Mouse (Mus musculus) cerebellum, adult 2 months (tissue): ENCODE results near the gene Tmem88. TPM values are rescaled to one million over a fixed set of nuclear protein-coding genes. Genes with fewer than 3 reads are reported as not detected.

Source experiments
- DNase-seq, 2 experiments: peaks; one replicate each; pipeline ENCODE4 v3.0.0; 2021
- H3K27ac ChIP-seq: fragments of 200-500 bp; 2 replicates; pipeline ENCODE4 v1.5.1; 2012; ENCODE audit warnings: low read length, control low read depth, inconsistent platforms; ENCODE audit not compliant: insufficient read depth
- H3K27me3 ChIP-seq: fragments of 200-500 bp; 2 replicates; pipeline ENCODE4 v1.6.1; 2012; ENCODE audit warnings: inconsistent platforms, mild to moderate bottlenecking, low read length, moderate library complexity; ENCODE audit not compliant: control insufficient read depth, insufficient read depth
- H3K4me1 ChIP-seq: fragments of 200-500 bp; 2 replicates; pipeline ENCODE4 v1.6.1; 2011; ENCODE audit warnings: low read length; ENCODE audit not compliant: control insufficient read depth, insufficient read depth
- H3K4me3 ChIP-seq: fragments of 200-500 bp; replicated peaks from 2 replicates; pipeline ENCODE3; 2011; ENCODE audit warnings: mild to moderate bottlenecking, low read depth, low read length, control low read depth; ENCODE audit not compliant: insufficient read depth
- CTCF ChIP-seq: fragments of 200-500 bp; IDR thresholded peaks from 2 replicates; pipeline ENCODE4 v1.5.1; 2011; ENCODE audit warnings: low read depth, mild to moderate bottlenecking, control low read depth, low read length, moderate library complexity, borderline replicate concordance; ENCODE audit not compliant: insufficient read depth
- POLR2A ChIP-seq: fragments of 200-500 bp; IDR thresholded peaks from 2 replicates; pipeline ENCODE4 v1.6.1; 2011; ENCODE audit warnings: low read length, control low read depth, borderline replicate concordance; ENCODE audit not compliant: insufficient read depth
- WGBS: fragments of 180-500 bp; shearing (Covaris S2); methylation state at CpG from one replicate; pipeline ENCODE4 v1.1.7; 2018; 5-methylcytosine and 5-hydroxymethylcytosine counted together
- polyA plus RNA-seq: library from polyadenylated mRNA; depleted of rRNA; stranded (reverse); fragments of >200 nt; gene quantifications from 2 replicates; pipeline ENCODE4 v1.2.3, GENCODE M21; 2012

Gene Tmem88
- polyA plus RNA-seq, 1 experiment, result 6.0 TPM

DNA sequence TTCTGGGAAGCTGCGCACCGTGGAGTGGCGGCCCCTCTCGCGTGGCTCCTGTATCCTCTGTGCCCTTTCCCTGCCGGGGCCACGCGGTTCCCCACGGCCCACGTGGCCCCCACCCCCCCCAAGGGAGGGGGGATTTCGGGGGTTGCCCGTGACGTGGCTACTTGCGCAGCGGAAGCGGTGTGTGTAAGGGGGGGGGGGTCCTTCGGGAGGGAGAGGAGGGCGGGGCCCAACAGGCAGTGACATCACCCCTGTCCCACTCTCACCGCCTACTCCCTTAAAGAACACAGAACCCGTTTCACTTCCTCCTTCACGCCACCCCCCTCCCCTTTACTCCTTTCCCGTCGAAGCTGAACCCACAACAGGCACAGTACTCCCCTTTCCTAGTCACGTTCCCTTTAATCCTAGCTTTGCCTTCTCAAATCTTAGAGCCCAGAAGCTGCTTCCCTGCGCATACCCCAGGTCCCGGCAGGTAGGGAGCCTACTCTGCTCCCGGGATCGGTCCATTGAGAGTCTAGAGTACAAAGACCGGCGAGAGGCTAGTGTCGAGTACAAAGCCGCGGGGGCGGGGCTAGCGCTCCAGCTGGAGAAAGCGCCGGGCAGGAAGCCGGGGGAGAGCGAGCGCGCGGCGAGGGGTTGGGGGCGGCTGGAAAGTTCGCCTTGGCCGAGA, 11.5 kb upstream of the Tmem88 start:
- TF ChIP-seq CTCF (no peak), POLR2A (no peak)
- H3K4me1 ChIP-seq, result peaks cover 16% of the 10 kb centered on the region; the same call in 1 of the 2 replicates

DNA sequence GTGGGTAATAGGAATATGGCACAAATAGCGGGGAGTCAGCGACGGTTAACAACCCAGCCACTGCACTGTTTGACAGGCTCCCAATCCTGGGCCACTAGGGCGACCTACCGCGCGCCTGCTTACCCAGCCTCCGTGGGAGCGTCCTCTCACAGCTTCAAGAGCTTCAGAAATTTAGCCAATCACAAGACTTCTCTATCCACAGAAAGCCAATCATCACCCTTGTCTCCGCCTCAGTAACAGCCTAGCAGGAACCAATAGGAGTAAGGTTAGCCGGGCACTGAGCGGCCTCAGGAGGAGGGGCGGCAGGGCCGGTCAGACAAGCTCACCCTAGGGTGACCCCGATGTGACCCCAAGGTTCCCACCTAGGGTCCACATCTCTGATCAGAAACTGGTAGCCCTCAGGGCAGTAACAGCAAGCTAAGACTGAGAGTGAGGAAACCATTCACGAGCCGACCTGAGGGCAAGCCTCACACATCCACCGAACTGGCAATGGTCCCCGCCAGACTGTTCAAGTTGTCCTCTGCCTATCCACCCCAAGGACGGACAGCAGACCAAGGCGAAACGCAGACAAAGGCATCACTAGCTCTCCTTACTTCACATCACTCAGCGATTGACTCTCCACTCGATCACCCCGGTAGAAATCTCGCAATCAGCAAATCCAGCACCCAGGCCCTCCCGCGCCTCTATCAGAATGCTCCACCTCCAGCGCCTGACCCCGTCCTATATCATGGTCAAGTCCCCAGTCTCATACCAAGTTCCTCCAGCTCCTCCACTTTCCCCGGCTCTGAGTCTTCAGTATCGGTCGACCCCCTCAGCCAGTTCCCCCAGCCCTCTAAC, 10.7 kb upstream of the Tmem88 start:
- H3K27ac ChIP-seq, result peak overlapping the region; percentile 73
- under 1% methylated on average over 33 of the region's 33 CpGs for WGBS
- H3K27me3 ChIP-seq, result no peaks in the 10 kb centered on the region
- peak overlapping the region; percentile 70 for H3K4me3 ChIP-seq
- peaks cover 11% of the 10 kb centered on the region; the same call in 1 of the 2 replicates for H3K4me1 ChIP-seq
- peak; percentile 86 to 94 for DNase-seq
- TF ChIP-seq CTCF (no peak), POLR2A (peak; percentile 26; the same call in 1 of the 2 replicates)

More for the DNA sequence above, 11.5 kb upstream of the Tmem88 start:
- Histone ChIP-seq H3K27me3 (no peaks in the 10 kb centered on the region), H3K4me3 (peak overlapping the region; percentile 70), H3K27ac (peak overlapping the region; percentile 73)
- peak; percentile 76 to 79 for DNase-seq
- WGBS, result 2% methylated on average over 45 of the region's 46 CpGs

DNA sequence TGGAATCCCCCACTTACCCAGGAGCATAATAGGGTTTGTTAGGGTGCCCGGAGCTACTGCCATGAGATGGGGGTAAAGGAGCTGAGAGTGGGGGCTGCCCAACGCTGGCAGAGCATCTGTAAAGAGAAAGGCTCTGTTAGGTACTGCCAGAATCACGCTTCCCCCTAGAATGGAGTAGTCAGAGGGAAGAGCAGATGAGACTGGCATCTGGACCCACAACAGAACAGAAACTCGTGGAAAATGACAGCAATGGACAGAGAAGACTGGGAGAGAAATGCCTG, 9.6 kb upstream of the Tmem88 start:
- H3K4me3 ChIP-seq, result peak overlapping the region; percentile 5
- no peak for DNase-seq
- H3K27me3 ChIP-seq, result no peaks in the 10 kb centered on the region
- no peak overlapping the region for H3K27ac ChIP-seq
- no peak for TF ChIP-seq POLR2A
- TF ChIP-seq CTCF, result no peak
- H3K4me1 ChIP-seq, result peaks cover 8% of the 10 kb centered on the region; the same call in 1 of the 2 replicates
- WGBS, result 64% methylated on average over 4 of the region's 4 CpGs

DNA sequence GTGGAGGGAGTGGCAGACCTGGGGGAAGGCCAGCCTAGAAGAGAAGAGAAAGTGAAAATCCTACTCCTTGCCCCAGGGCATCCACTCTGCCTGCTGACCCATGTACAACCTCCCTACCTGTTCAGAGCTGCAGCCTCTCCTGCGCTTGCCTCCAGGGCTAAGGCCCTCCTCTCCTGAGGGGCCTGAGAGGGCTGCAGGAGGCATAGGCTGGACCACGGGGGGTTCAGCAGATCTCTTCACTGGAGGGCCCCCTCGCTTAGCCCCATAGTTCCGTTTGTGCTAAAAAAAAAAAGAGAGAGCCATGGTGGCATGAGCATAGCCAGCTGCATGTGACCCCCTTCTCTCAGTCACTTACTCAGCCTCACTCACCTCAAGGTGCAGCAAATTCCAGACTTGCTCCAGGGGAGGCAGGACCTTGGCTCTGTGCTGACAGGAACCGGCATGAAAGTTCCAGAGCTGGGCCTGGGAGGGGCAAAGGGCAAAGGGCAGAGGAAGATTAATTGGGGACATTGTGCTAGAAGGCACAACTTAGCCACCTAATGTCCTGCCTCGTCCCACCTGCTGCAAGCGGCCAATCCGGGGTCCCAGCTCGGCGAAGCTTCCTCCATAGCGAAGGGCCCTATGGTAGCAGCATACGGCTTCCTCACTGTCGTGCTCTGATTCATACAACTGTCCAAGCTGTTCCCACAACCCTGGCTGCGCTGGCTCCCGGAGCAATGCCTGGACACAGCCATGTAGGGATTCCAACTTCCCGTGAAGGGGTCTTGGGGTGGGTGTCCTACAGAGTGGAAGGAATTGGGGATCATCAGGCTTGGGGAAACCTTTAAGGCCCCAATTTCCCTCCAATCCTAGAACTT, 9.1 kb upstream of the Tmem88 start:
- TF ChIP-seq CTCF, result no peak
- no peak for TF ChIP-seq POLR2A
- DNase-seq, result peak; percentile 15 to 19
- peaks cover 7% of the 10 kb centered on the region; the same call in 1 of the 2 replicates for H3K4me1 ChIP-seq
- no peaks in the 10 kb centered on the region for H3K27me3 ChIP-seq
- H3K27ac ChIP-seq, result no peak overlapping the region
- H3K4me3 ChIP-seq, result no peak overlapping the region
- 77% methylated on average over 16 of the region's 16 CpGs for WGBS

DNA sequence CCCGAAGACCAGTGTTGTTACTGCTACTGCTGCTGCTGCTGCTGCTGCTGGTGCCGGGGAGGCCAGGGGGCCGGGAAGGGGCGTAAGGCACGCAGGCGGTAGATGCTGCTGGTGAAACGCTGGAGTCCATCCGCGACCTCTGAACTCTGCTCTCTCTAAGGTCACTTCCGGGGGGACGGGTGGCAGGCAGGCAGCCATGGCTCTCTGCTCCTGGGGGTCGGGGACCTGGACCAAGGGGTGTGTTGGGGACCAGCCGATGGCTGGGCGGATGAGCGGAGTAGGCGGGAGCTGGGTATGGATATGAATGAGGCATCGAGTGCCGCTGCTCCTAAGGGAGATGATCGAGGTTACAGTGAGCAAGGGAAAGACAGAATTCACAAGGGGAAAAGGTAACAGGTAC, 8.2 kb upstream of the Tmem88 start:
- Histone ChIP-seq H3K27ac (no peak overlapping the region), H3K4me1 (peaks cover 10% of the 10 kb centered on the region; the same call in 1 of the 2 replicates), H3K27me3 (no peaks in the 10 kb centered on the region), H3K4me3 (no peak overlapping the region)
- no peak for TF ChIP-seq POLR2A
- TF ChIP-seq CTCF, result no peak
- 80% methylated on average over 19 of the region's 19 CpGs for WGBS
- peak; percentile 11 to 27 for DNase-seq

DNA sequence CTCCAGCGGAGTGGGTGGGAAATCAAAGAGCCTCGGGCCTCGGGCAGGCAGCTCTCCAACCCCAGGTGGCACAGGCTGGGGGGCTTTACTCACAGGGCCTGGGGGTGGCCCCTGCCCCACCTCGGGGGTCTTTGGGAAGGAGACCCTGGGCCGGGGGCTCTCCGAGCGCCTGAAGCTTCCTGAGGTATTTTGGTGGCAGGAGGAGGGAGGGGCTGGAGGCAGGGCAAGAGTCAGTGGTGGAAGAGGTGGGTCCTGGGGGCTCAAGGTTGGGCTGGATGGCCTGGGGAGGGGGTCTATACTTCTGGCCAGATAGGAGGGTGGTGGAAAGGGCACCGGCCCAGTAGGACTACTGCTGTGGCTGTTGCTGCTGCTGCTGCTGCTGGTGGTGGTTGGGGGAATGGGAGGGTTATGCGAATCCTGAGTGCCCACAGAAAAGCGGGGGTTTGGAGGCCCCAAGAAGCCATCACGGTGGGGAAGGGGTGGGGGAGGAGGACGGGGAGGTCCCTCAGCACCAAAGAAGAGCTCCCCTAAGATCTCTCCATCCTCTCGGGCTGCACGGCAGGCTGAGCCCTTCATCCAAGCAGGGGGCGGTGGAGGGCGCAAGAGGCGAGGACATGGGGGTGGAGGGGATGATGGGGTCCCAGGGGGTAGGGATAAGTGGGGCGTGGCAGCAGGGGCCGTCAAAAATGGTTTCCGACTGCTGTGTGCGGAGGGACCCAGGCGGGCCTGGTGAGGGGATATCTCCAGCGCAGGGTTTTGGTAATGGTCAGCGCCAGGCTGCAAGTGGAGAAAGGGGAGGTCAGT, 7.6 kb upstream of the Tmem88 start:
- peaks cover 13% of the 10 kb centered on the region; the same call in 1 of the 2 replicates for H3K4me1 ChIP-seq
- WGBS, result 83% methylated on average over 24 of the region's 24 CpGs
- TF ChIP-seq CTCF (no peak), POLR2A (no peak)
- no peaks in the 10 kb centered on the region for H3K27me3 ChIP-seq
- no peak overlapping the region for H3K27ac ChIP-seq
- H3K4me3 ChIP-seq, result no peak overlapping the region
- DNase-seq, result peak; percentile 15 to 18
